Mouse (Mus musculus) liver, embryonic 14 days (tissue): Measurements from ENCODE around the gene G6pc3. TPM values are rescaled to one million over a fixed set of nuclear protein-coding genes. Genes with fewer than 3 reads are reported as not detected.

Experiments
- polyA plus RNA-seq: library from polyadenylated mRNA; depleted of rRNA; stranded (reverse); fragments of >200 nt; gene quantifications from 2 replicates; pipeline ENCODE4 v1.2.3, GENCODE M21; 2012; rRNA removed

The G6pc3 gene
- 11.3 and 12.4 TPM in 2 replicates for polyA plus RNA-seq

DNA sequence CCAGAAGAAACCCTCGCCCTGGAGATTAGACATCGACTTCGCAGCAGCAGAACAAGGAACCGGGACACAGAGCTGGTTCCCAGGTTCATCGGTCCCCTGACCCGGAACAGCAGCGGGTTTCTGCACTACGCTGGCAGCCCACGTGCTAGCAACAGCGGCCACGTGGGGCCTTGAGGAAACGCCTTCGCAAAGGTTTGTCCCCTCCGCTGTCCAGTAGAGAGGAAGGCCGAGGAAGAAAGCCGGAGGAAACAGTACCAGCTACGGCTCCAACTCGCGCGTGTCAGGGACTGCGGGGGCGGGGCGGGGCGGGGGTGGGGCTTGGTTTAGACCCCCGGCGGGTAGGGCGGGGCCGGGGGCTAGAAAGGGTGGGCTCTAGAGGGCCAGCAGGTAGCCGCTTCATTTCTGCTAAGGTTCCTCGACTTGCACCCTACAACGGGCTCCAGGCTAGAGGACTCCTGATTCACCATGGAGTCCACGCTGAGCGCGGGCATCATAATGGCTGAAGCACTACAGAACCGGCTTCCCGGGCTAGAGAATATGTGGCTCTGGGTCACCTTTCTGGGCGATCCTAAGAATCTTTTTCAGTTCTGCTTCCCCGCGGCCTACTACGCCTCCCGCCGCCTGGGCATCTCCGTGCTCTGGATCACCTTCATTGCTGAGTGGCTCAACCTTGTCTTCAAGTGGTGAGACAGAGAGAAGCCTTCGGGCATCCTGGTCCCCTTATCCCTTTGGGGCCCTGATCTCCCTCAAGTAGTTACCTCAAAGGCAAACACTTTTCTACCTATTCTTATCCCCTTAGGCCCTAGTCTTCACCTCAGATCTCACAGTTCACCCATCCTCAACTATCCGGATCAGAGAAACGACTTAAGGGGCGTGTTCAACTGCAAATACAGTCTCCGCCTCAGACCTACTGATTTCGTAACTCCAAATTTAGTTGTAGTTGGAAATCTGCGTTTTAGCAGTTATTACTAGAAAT, at the start of gene G6pc3:
G6pc3 (plus strand) TSS at position 160 of the 976 bp plus-strand sequence.

DNA sequence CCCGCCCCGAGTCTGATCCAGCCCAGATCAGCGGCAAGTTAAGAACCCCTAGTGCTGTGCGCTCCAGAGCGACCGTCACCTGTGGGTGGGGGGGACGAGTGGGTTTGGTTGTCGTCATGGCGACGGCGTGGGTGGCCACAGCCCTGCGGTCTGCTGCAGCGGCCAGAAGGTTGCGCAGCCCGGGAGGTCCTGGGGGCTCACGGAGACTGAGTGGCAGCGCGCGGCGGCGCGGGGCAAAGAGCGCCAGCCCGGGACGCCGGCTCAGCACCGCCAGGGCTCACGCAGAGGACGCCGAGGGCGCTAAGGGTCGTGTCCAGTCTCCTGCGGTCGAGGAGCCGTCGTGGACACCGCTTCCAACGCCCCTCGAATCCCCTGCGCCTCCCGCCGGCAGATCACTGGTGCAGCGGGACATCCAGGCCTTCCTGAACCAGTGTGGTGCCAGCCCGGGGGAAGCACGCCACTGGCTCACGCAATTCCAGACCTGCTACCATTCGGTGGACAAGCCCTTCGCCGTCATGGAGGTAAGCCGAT, 43.9 kb upstream of the G6pc3 start, which contains the start of gene Nags:
Nags (plus strand) TSS at position 43 of the 531 bp plus-strand sequence.

DNA sequence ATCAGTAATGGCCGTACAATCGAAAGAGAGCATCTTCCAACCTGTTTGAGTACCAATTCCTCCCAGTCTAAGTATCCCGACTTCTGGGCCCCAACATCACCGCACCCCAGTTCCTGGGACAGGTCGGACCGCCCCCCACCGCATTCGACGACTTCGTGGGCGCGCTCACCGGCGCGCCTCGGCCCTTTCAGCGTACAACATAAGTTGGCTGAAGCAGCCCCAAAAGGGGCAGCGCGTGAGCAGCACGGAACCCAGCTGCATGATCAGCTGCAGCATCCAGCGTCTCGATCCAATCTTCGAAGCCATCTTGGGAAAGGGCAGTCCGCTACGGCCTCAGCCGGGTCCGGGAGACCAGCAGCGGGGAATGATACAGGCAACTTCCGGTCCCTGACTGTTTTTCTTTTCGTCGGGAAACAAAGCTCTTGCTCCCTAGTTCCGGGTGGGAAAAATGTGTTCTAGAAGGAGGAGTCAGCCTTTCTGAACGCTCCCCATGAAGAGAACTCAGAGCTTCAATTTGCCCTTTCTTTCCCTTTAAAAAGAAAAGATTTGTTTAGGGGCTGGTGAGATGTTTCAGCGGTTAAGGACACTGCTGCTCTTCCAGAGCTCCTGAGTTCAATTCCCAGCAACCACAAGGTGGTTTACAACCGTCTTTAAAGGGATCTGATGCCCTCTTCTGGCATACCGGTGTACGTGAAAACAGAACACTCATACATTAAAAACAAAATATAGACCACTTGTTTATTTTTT, 33.2 kb upstream of the G6pc3 start, which contains the start of gene Tmem101:
Tmem101 (minus strand) TSS at position 366 of the 747 bp plus-strand sequence.

DNA sequence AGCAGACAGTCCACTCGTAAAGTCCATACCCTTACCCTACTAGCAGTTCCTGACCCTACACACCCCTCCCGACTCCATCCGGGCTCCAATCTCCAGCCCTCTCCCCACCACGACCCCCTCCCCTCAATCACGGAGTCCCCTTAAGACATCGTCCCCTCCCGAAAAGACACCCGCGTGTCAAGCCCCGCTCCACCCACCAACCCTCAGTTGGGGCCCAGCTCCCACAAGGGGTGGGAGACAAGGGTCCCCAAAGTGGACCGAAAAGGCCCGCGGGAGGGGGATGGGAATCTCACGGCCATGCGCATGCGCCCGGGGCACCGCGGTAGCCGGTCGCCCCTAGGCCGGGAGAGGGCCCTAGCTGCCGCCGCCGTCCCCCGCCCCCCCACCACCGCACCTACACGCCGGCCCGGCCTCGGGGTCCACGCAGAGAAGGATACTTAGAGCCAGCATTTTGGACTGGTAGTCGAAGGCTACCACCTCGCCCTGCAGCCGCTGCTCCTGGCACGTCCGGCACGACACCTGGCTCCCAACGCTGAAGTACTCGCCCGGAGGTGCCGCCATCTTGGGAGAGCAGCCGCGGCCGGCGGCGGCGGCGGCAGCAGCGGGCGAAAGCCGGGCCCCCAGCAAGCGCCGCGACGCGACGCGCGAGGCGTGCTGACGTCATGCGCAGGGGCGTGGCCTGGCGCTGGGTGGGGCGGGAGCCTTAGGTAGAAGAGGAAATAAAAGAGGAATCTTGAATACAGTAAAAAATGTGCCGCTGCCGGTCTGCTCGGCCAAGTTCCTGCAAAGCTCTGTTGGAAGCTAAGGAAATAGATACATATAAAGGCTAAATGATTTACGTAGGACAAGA, 4.5 kb upstream of the G6pc3 start, which contains the start of gene Lsm12:
Lsm12 (minus strand) TSS at position 651 of the 850 bp plus-strand sequence.

DNA sequence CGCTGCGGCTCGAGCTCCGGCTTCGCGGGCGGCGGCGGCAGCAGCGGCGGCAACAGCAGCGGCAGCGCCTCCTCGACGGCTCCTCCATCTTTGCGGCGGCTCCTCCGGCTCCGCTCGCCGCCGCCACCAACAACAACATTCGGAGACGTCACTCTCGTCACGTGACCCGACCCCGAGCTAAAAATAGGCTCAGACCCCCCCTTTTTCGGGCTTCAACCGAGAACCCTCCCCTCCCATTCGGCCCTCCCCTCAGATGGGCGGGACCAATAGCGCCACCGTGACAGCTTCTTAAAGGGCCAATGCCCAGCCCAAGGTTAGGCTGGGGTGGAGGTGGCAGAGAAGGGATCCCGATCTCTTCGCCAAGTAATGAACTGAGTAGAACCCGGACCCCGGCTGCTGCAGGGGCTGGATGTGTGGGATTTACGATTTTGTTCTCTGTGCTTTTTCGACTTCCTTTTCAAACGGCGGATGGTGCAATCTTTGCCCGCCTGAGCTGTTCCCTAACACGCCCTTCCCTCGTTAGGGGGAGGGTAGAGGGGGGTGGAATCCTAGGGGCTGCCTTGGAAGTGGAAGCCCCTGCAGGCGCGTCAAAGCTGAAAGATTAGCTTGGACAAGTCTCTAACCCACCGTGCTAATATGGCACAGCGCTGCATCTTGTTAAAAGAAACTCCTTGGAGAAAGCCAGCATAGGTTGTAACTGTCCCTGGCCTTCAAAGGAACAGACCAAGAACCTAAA, 40.8 kb downstream of the G6pc3 start, which contains the start of gene Hdac5:
Hdac5 (minus strand) TSS at position 161 of the 736 bp plus-strand sequence.

Other genes starting within 250 kb of the G6pc3 start
- 0.07 and 0.09 TPM in 2 replicates for gene Sost, start 222.6 kb upstream of the G6pc3 start, polyA plus RNA-seq
- not detected in 2 replicates for gene Cfap97d1, start 205.3 kb upstream of the G6pc3 start, polyA plus RNA-seq
- gene Dusp3, start 202.6 kb upstream of the G6pc3 start, polyA plus RNA-seq: 4.1 and 4.3 TPM in 2 replicates
- gene Mpp3, start 161.2 kb upstream of the G6pc3 start, polyA plus RNA-seq: 0.27 and 0.40 TPM in 2 replicates
- 0.37 and 0.38 TPM in 2 replicates for gene Cd300lg, start 148.1 kb upstream of the G6pc3 start, polyA plus RNA-seq
- 10.6 and 12.5 TPM in 2 replicates for gene Mpp2, start 101.1 kb upstream of the G6pc3 start, polyA plus RNA-seq
- not detected in 2 replicates for gene Ppy, start 88.3 kb upstream of the G6pc3 start, polyA plus RNA-seq
- gene Pyy, start 81.8 kb upstream of the G6pc3 start, polyA plus RNA-seq: 0.43 TPM in 1 of 2 replicates, not detected in the other
- 9.0 and 10.4 TPM in 2 replicates for gene Nags, start 44.1 kb upstream of the G6pc3 start, polyA plus RNA-seq
- 8.1 and 10.1 TPM in 2 replicates for gene Tmem101, start 33.2 kb upstream of the G6pc3 start, polyA plus RNA-seq
- gene Lsm12, start 4.3 kb upstream of the G6pc3 start, polyA plus RNA-seq: 15.8 and 18.5 TPM in 2 replicates
- 7.8 and 8.7 TPM in 2 replicates for gene Hdac5, start 40.5 kb downstream of the G6pc3 start, polyA plus RNA-seq
- gene BC030867, start 59.3 kb downstream of the G6pc3 start, polyA plus RNA-seq: 8.9 and 10.8 TPM in 2 replicates
- 0.35 and 0.44 TPM in 2 replicates for gene Asb16, start 79.1 kb downstream of the G6pc3 start, polyA plus RNA-seq
- gene Tmub2, start 95.3 kb downstream of the G6pc3 start, polyA plus RNA-seq: 17.8 and 20.8 TPM in 2 replicates
- gene Atxn7l3, start 107.0 kb downstream of the G6pc3 start, polyA plus RNA-seq: 9.7 and 11.9 TPM in 2 replicates
- 37.1 and 39.9 TPM in 2 replicates for gene Ubtf, start 130.1 kb downstream of the G6pc3 start, polyA plus RNA-seq
- gene Slc4a1, start 176.6 kb downstream of the G6pc3 start, polyA plus RNA-seq: 475 and 571 TPM in 2 replicates
- 0.87 and 1.2 TPM in 2 replicates for gene Rundc3a, start 203.8 kb downstream of the G6pc3 start, polyA plus RNA-seq
- gene Slc25a39, start 218.3 kb downstream of the G6pc3 start, polyA plus RNA-seq: 139 and 165 TPM in 2 replicates
- 23.0 and 31.6 TPM in 2 replicates for gene Grn, start 240.7 kb downstream of the G6pc3 start, polyA plus RNA-seq